25 mouse cellular contexts compared by ENCODE assay signal in genomic region chr17:63341203-63341602, GRCm38 (mm10).
"Had no signal": no experiment of that assay in that cellular context is flagged by ENCODE, and none has a peak within 500 bp of the region (broad histone marks: within the 10 kb centered on the region; RNA-seq: fewer than 3 reads in every experiment).

No protein-coding gene starts in this region.

- H3K4me1 ChIP-seq: hindbrain, embryonic 10.5 days; hindbrain, embryonic 12.5 days; limb, embryonic 10.5 days; limb, embryonic 12.5 days had no signal

- H3K27me3 ChIP-seq: heart, embryonic 12.5 days; hindbrain, embryonic 12.5 days; limb, embryonic 12.5 days; liver, embryonic 13.5 days; liver, embryonic 15.5 days had no signal

- H3K4me2 ChIP-seq: heart, embryonic 12.5 days; hindbrain, embryonic 12.5 days; hindbrain, embryonic 14.5 days; limb, embryonic 12.5 days; liver, embryonic 11.5 days; liver, embryonic 13.5 days; liver, embryonic 15.5 days had no signal

- H3K36me3 ChIP-seq: heart, embryonic 12.5 days; hindbrain, embryonic 10.5 days; hindbrain, embryonic 12.5 days; limb, embryonic 10.5 days; liver, embryonic 13.5 days; liver, embryonic 15.5 days had no signal

- ATAC-seq: hindbrain, embryonic 16.5 days; inflammation-experienced regulatory T-cells, adult 6 months had no signal

- H3K4me3 ChIP-seq: gastrocnemius, adult 2 months; heart, adult 2 months; heart, embryonic 12.5 days; hindbrain, embryonic 10.5 days; hindbrain, embryonic 12.5 days; layer of hippocampus, adult 2 months; left cerebral cortex, adult 2 months; limb, embryonic 10.5 days; limb, embryonic 12.5 days; liver, embryonic 13.5 days; liver, embryonic 15.5 days had no signal

- DNase-seq: gastrocnemius, adult 2 months; gastrocnemius, postnatal 10 days; gastrocnemius, postnatal 25 days; heart, adult 2 months; heart, postnatal 10 days; heart, postnatal 4 days; kidney, adult 11 months; kidney, adult 8-10 months; kidney, postnatal 10 days; kidney, postnatal 25 days; kidney, postnatal 4 days; liver; liver, embryonic 13.5 days had no signal

- H3K9me3 ChIP-seq: heart, embryonic 12.5 days; hindbrain, embryonic 10.5 days; hindbrain, embryonic 12.5 days; limb, embryonic 10.5 days; limb, embryonic 12.5 days; liver, embryonic 13.5 days; liver, embryonic 15.5 days had no signal

- H3K27ac ChIP-seq: gastrocnemius, adult 2 months; heart, adult 2 months; hindbrain, embryonic 10.5 days; hindbrain, embryonic 12.5 days; hindbrain, embryonic 14.5 days; layer of hippocampus, adult 2 months; left cerebral cortex, adult 2 months; limb, embryonic 10.5 days; limb, embryonic 12.5 days; liver, embryonic 13.5 days; liver, embryonic 15.5 days had no signal

- H3K9ac ChIP-seq: heart, embryonic 12.5 days; hindbrain, embryonic 12.5 days; hindbrain, embryonic 14.5 days; limb, embryonic 12.5 days; liver, embryonic 13.5 days; liver, embryonic 15.5 days had no signal
